Mouse (Mus musculus) myocyte (in vitro differentiated cells): ENCODE results near the gene Frem1. TPM values are rescaled to one million over a fixed set of nuclear protein-coding genes. Genes with fewer than 3 reads are reported as not detected.

Source experiments
- H3K27me3 ChIP-seq: one replicate; pipeline ENCODE4 v1.6.1; 2011; ENCODE audit not compliant: control insufficient read depth, insufficient read depth, insufficient read length
- H3K36me3 ChIP-seq: one replicate; pipeline ENCODE4 v1.6.1; 2011; ENCODE audit not compliant: control insufficient read depth, insufficient read depth
- H3K4me2 ChIP-seq: one replicate; pipeline ENCODE4 v1.6.1; 2011; ENCODE audit warnings: low read depth, control low read depth
- H3K4me3 ChIP-seq: one replicate; pipeline ENCODE4 v1.5.1; 2011; ENCODE audit warnings: mild to moderate bottlenecking, control low read depth, moderate library complexity
- H3K79me2 ChIP-seq: one replicate; pipeline ENCODE4 v1.6.1; 2011; ENCODE audit not compliant: control insufficient read depth, insufficient read depth
- H3ac ChIP-seq: one replicate; pipeline ENCODE4 v1.6.1; 2011; ENCODE audit not compliant: control insufficient read depth, insufficient read length
- CEBPB ChIP-seq: IDR thresholded peaks from 2 replicates; pipeline ENCODE4 v1.6.1; 2011; ENCODE audit warnings: mild to moderate bottlenecking, moderate library complexity; ENCODE audit not compliant: poor library complexity, insufficient read depth, severe bottlenecking
- E2F4 ChIP-seq: IDR thresholded peaks from one replicate; pipeline ENCODE4 v1.6.1; 2011; ENCODE audit warnings: mild to moderate bottlenecking, control low read depth, moderate library complexity; ENCODE audit not compliant: insufficient read depth
- MAX ChIP-seq: IDR thresholded peaks from one replicate; pipeline ENCODE4 v1.6.1; 2011; ENCODE audit warnings: low read depth, mild to moderate bottlenecking, control low read depth
- MYOD1 ChIP-seq, 3 experiments: IDR thresholded peaks; one replicate each; pipeline ENCODE4 v1.6.1; 2011; ENCODE audit warnings: control low read depth in 2 of 3, low read depth in 2 of 3, mild to moderate bottlenecking in 2 of 3, moderate library complexity in 1 of 3; ENCODE audit not compliant: insufficient read length in 2 of 3, control insufficient read depth in 1 of 3
- MYOG ChIP-seq, 3 experiments: IDR thresholded peaks; one replicate each; pipeline ENCODE4 v1.6.1; 2011; ENCODE audit warnings: control low read depth in 2 of 3, low read depth in 2 of 3, mild to moderate bottlenecking in 2 of 3; ENCODE audit not compliant: insufficient read length in 2 of 3, control insufficient read depth in 1 of 3, insufficient read depth in 1 of 3
- POLR2A ChIP-seq: IDR thresholded peaks from one replicate; pipeline ENCODE4 v1.6.1; 2011; ENCODE audit warnings: low read depth, mild to moderate bottlenecking, control low read depth, moderate library complexity; ENCODE audit not compliant: insufficient read length
- POLR2AphosphoS2 ChIP-seq: IDR thresholded peaks from one replicate; pipeline ENCODE4 v1.6.1; 2011; ENCODE audit warnings: low read depth, control low read depth; ENCODE audit not compliant: insufficient read length
- REST ChIP-seq: IDR thresholded peaks from one replicate; pipeline ENCODE4 v1.6.1; 2011; ENCODE audit warnings: mild to moderate bottlenecking, control low read depth, moderate library complexity; ENCODE audit not compliant: insufficient read depth, insufficient read length
- SRF ChIP-seq: IDR thresholded peaks from one replicate; pipeline ENCODE4 v1.6.1; 2011; ENCODE audit warnings: low read depth; ENCODE audit not compliant: control insufficient read depth, insufficient read length
- TCF12 ChIP-seq: IDR thresholded peaks from one replicate; pipeline ENCODE4 v1.6.1; 2011; ENCODE audit warnings: mild to moderate bottlenecking, control low read depth; ENCODE audit not compliant: poor library complexity, insufficient read depth, severe bottlenecking
- TCF3 ChIP-seq: IDR thresholded peaks from one replicate; pipeline ENCODE4 v1.6.1; 2011; ENCODE audit warnings: low read depth, control low read depth; ENCODE audit not compliant: insufficient read length
- USF1 ChIP-seq: IDR thresholded peaks from one replicate; pipeline ENCODE4 v1.6.1; 2011; ENCODE audit warnings: low read depth, mild to moderate bottlenecking, control low read depth, moderate library complexity
- polyA plus RNA-seq: library from polyadenylated mRNA; unstranded; fragments of >200 nt; fragmentation: generic; extraction: Trizol; gene quantifications from one replicate; pipeline ENCODE4 v1.2.1, GENCODE M21; 2012; ENCODE audit warnings: missing spikeins

Frem1 gene
- polyA plus RNA-seq, 1 experiment: 0.01 TPM

DNA sequence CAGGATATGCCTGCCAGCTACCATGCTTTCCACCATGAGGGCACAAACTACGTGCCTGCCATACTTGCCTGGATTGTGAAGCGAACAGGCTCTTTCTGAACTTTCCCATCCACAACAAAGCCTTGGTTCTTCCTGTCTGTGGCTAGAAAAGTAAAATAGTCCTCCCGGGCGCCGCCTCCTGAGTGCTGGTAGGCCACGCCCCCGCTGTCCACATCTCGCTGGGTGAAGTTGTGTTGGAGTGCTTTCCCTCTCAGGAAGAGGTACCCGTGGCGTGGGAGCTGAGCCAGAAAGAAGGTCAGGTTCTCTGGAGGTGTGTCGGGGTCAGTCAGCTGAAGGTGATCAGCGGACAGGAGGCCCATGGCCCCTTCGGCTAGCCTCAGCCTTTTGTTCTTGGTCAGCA, 111.9 kb downstream of the Frem1 start:
- no peak overlapping the region for H3K4me2 ChIP-seq
- no peaks in the 10 kb centered on the region for H3K27me3 ChIP-seq
- no peak overlapping the region for H3ac ChIP-seq
- no peaks in the 10 kb centered on the region for H3K79me2 ChIP-seq
- TF ChIP-seq POLR2AphosphoS2 (no peak), TCF3 (no peak), MYOD1 (IDR thresholded peaks at IDR 0.05; ENCODE audit: control insufficient read depth in 1 of 3, insufficient read length in 2 of 3, low read depth in 2 of 3) (no peak), MYOG (IDR thresholded peaks at IDR 0.05; ENCODE audit: control insufficient read depth in 1 of 3, insufficient read depth in 1 of 3, insufficient read length in 2 of 3, low read depth in 2 of 3) (no peak), REST (no peak), SRF (no peak), CEBPB (no peak), USF1 (no peak), E2F4 (no peak), POLR2A (no peak), MAX (no peak)
- no peaks in the 10 kb centered on the region for H3K36me3 ChIP-seq
- H3K4me3 ChIP-seq: no peak overlapping the region

DNA sequence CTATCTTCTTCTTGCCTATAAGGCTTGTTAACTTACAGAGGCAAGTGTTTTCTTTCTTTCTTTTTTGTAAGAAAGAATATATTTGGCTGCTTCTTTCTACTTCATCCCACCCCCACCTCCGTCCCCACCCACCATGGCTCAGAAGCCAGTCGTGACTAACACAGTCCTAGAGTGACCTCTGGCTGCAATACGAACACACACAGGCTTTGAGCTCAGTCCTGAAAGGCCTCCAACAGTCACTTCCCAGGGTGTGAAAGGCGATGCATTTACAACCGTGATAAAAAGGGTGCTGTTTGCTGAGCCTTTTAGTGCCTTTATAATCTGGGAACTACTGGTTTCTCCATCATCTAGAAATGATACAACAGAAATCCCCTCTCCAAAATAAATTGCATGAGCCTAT, 117.8 kb downstream of the Frem1 start:
- H3K27me3 ChIP-seq: no peaks in the 10 kb centered on the region
- no peaks in the 10 kb centered on the region for H3K36me3 ChIP-seq
- H3K79me2 ChIP-seq: no peaks in the 10 kb centered on the region
- H3K4me2 ChIP-seq: peak overlapping the region; percentile 81
- no peak overlapping the region for H3ac ChIP-seq
- TF ChIP-seq MYOD1 (IDR thresholded peaks at IDR 0.05; ENCODE audit: control insufficient read depth in 1 of 3, insufficient read length in 2 of 3, low read depth in 2 of 3) (no peak), REST (no peak), POLR2A (no peak), E2F4 (no peak)
- peak overlapping the region; percentile 19 for H3K4me3 ChIP-seq

GRCm38 (mm10) chr4:82933698-82934210, 118.4 kb downstream of the Frem1 start:
- TF ChIP-seq POLR2A (no peak), MYOG (IDR thresholded peaks at IDR 0.05; ENCODE audit: control insufficient read depth in 1 of 3, insufficient read depth in 1 of 3, insufficient read length in 2 of 3, low read depth in 2 of 3) (no peak)
- Histone ChIP-seq H3K36me3 (no peaks in the 10 kb centered on the region), H3K4me2 (peak overlapping the region; percentile 81), H3K4me3 (peak overlapping the region; percentile 19), H3K27me3 (no peaks in the 10 kb centered on the region), H3K79me2 (no peaks in the 10 kb centered on the region), H3ac (no peak overlapping the region)

- no peak for TF ChIP-seq E2F4
- no peak for TF ChIP-seq USF1
- TF ChIP-seq POLR2AphosphoS2: no peak
- TF ChIP-seq MYOG (IDR thresholded peaks at IDR 0.05; ENCODE audit: control insufficient read depth in 1 of 3, insufficient read depth in 1 of 3, insufficient read length in 2 of 3, low read depth in 2 of 3): no peak
- TF ChIP-seq MAX: no peak
- no peak for TF ChIP-seq REST
- no peak for TF ChIP-seq MYOD1 (IDR thresholded peaks at IDR 0.05; ENCODE audit: control insufficient read depth in 1 of 3, insufficient read length in 2 of 3, low read depth in 2 of 3)
- Histone ChIP-seq H3ac (no peak overlapping the region), H3K4me3 (no peak overlapping the region), H3K4me2 (no peak overlapping the region), H3K36me3 (no peaks in the 10 kb centered on the region), H3K27me3 (no peaks in the 10 kb centered on the region), H3K79me2 (no peaks in the 10 kb centered on the region)
These were observed 122.1 kb downstream of the Frem1 start for GRCm38 (mm10) chr4:82930079-82930478.

DNA sequence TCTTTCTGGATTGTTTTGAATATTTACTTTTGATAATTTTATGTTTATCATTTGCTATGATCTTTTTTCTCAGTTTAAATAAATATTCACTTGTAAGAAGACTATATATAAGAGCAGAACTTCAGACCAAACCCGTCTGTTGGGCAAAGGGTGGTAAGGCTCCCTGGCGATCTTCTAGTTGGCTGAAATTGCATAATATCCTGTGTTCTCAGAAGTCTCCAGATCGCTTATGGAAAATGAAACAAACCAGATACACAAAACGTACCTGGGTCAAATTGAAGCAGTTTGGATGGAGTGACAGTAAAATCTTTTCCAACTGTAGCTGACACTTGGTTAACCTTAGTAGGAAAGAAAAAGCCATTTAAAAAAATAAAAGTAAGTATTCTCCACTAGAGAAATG, 130.2 kb downstream of the Frem1 start:
- TF ChIP-seq CEBPB: no peak
- TF ChIP-seq REST: no peak
- no peak overlapping the region for H3K4me3 ChIP-seq
- H3K4me2 ChIP-seq: no peak overlapping the region
- no peaks in the 10 kb centered on the region for H3K79me2 ChIP-seq
- no peak overlapping the region for H3ac ChIP-seq
- no peaks in the 10 kb centered on the region for H3K27me3 ChIP-seq
- no peaks in the 10 kb centered on the region for H3K36me3 ChIP-seq

DNA sequence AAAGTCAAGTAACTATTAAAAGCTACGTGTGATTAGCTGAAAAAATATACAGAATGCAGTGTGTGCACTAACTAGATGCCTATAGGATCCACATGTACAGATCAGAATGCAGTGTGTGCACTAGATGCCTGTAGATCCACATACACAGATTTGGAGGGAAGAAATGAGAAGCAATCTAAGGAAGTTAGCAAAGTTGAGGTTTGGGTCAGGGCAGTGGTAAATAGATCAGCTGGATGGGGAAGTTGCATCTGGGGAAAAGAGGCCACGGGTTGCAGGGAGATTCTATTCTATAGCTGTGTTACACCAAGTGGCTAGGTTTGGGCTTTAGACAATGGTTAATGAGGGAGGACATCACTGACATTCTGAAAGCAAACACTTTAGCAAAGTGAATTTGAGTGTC, 133.5 kb downstream of the Frem1 start:
- Histone ChIP-seq H3K36me3 (no peaks in the 10 kb centered on the region), H3K4me2 (no peak overlapping the region), H3K79me2 (no peaks in the 10 kb centered on the region), H3K27me3 (no peaks in the 10 kb centered on the region), H3ac (no peak overlapping the region), H3K4me3 (no peak overlapping the region)
- TF ChIP-seq TCF12: no peak
- no peak for TF ChIP-seq MYOD1 (IDR thresholded peaks at IDR 0.05; ENCODE audit: control insufficient read depth in 1 of 3, insufficient read length in 2 of 3, low read depth in 2 of 3)
- TF ChIP-seq USF1: no peak
